Mouse (Mus musculus) heart, embryonic 16.5 days (tissue): ENCODE measurements around the gene 2900026A02Rik. TPM values are rescaled to one million over a fixed set of nuclear protein-coding genes. Genes with fewer than 3 reads are reported as not detected.
"Not testable (repeated sequence)": the region's sequence is repeated elsewhere in the genome, so short reads cannot be mapped to it uniquely, and the experiment has no call there.

Source experiments
- ATAC-seq: fragments of 200-750 bp; cut with Nextera tagmentation; replicated peaks from 2 replicates; pipeline ENCODE4 v1.8.0; 2017; ENCODE audit warnings: moderate number of reproducible peaks; ENCODE audit not compliant: insufficient read depth, low FRiP score; ENCODE audit errors: extremely low read depth
- H3K27ac ChIP-seq: fragments of 300-500 bp; sonication (generic); 2 replicates; pipeline ENCODE4 v1.5.1; 2014; ENCODE audit warnings: mild to moderate bottlenecking, low read length, control low read depth, moderate library complexity
- H3K27me3 ChIP-seq: fragments of 300-500 bp; sonication (generic); 2 replicates; pipeline ENCODE4 v1.6.1; 2014; ENCODE audit warnings: low read length, mixed read lengths; ENCODE audit not compliant: control insufficient read depth, insufficient read depth
- H3K36me3 ChIP-seq: fragments of 300-500 bp; sonication (generic); 2 replicates; pipeline ENCODE4 v1.6.1; 2014; ENCODE audit not compliant: control insufficient read depth, insufficient read depth
- H3K4me1 ChIP-seq: fragments of 300-500 bp; sonication (generic); 2 replicates; pipeline ENCODE4 v1.6.1; 2014; ENCODE audit warnings: low read length, mixed read lengths; ENCODE audit not compliant: control insufficient read depth, insufficient read depth
- H3K4me2 ChIP-seq: fragments of 300-500 bp; sonication (generic); 2 replicates; pipeline ENCODE4 v1.6.1; 2014; ENCODE audit warnings: low read depth, mild to moderate bottlenecking, control low read depth, low read length
- H3K4me3 ChIP-seq: fragments of 300-500 bp; sonication (generic); 2 replicates; pipeline ENCODE4 v1.5.1; 2014; ENCODE audit warnings: mild to moderate bottlenecking, control low read depth, low read length
- H3K9ac ChIP-seq: fragments of 300-500 bp; sonication (generic); 2 replicates; pipeline ENCODE4 v1.6.1; 2014; ENCODE audit warnings: low read length, control low read depth
- H3K9me3 ChIP-seq: fragments of 300-500 bp; sonication (generic); replicated peaks from 2 replicates; pipeline ENCODE4 v1.6.1; 2016; ENCODE audit warnings: low read length; ENCODE audit not compliant: control insufficient read depth
- WGBS: fragments of 180-500 bp; shearing (Covaris S2); extraction: QIAGEN DNeasy Blood & Tissue Kit; methylation state at CpG from one replicate; pipeline ENCODE4 v1.1.7; 2014; 5-methylcytosine and 5-hydroxymethylcytosine counted together
- polyA plus RNA-seq: library from polyadenylated mRNA; unstranded; fragments of >200 nt; fragmentation: Nextera tagmentation; extraction: Ambion mirVana; gene quantifications from 2 replicates; pipeline ENCODE4 v1.2.1, GENCODE M21; 2015

The 2900026A02Rik gene
- polyA plus RNA-seq, 1 experiment from 2014 or later, result 14.9 TPM

GRCm38 (mm10) chr5:113113120-113113519, 107.9 kb downstream of the 2900026A02Rik start:
- Histone ChIP-seq H3K36me3 (no peaks in the 10 kb centered on the region; the same call in 1 of the 2 replicates), H3K9ac (peak overlapping the region; percentile 51; the same call in 1 of the 2 replicates), H3K27me3 (no peaks in the 10 kb centered on the region), H3K4me3 (no peak overlapping the region), H3K27ac (peak overlapping the region; percentile 96), H3K4me1 (peaks cover 71% of the 10 kb centered on the region), H3K4me2 (no peak overlapping the region), H3K9me3 (no peaks in the 10 kb centered on the region)
- WGBS, result 34% methylated on average over 5 of the region's 5 CpGs
- ATAC-seq, result no peak

- no peaks in the 10 kb centered on the region for H3K27me3 ChIP-seq
- WGBS, result 6% methylated on average over 4 of the region's 4 CpGs
- no peak overlapping the region for H3K4me3 ChIP-seq
- H3K4me1 ChIP-seq, result peaks cover 76% of the 10 kb centered on the region
- no peaks in the 10 kb centered on the region; the same call in 1 of the 2 replicates for H3K36me3 ChIP-seq
- H3K27ac ChIP-seq, result peak overlapping the region; percentile 89
- H3K9ac ChIP-seq, result peak overlapping the region; percentile 50; the same call in 1 of the 2 replicates
- ATAC-seq, result no peak
- H3K9me3 ChIP-seq, result no peaks in the 10 kb centered on the region
- peak overlapping the region; percentile 27; the same call in 1 of the 2 replicates for H3K4me2 ChIP-seq
Observed at GRCm38 (mm10) chr5:113111336-113111735, 109.7 kb downstream of the 2900026A02Rik start.

- 8% methylated on average over 1 of the region's 1 CpGs for WGBS
- Histone ChIP-seq H3K36me3 (no peaks in the 10 kb centered on the region; the same call in 1 of the 2 replicates), H3K9ac (peak overlapping the region; percentile 3; the same call in 1 of the 2 replicates), H3K4me1 (peaks cover 76% of the 10 kb centered on the region), H3K27me3 (no peaks in the 10 kb centered on the region), H3K9me3 (no peaks in the 10 kb centered on the region), H3K4me3 (no peak overlapping the region), H3K27ac (peak overlapping the region; percentile 89), H3K4me2 (no peak overlapping the region)
- no peak for ATAC-seq
Observed at GRCm38 (mm10) chr5:113110929-113111328, 110.1 kb downstream of the 2900026A02Rik start.

GRCm38 (mm10) chr5:113109651-113110050, 111.4 kb downstream of the 2900026A02Rik start:
- not testable (repeated sequence) for ATAC-seq, H3K27ac ChIP-seq, H3K9ac ChIP-seq, H3K9me3 ChIP-seq, H3K36me3 ChIP-seq, H3K4me2 ChIP-seq, H3K4me3 ChIP-seq, H3K27me3 ChIP-seq
- peaks cover 67% of the 10 kb centered on the region for H3K4me1 ChIP-seq
- 90% methylated on average over 2 of the region's 2 CpGs for WGBS

- WGBS, result 32% methylated on average over 11 of the region's 11 CpGs
- Histone ChIP-seq H3K4me1 (peaks cover 57% of the 10 kb centered on the region), H3K9ac (no peak overlapping the region)
Observed at GRCm38 (mm10) chr5:113108165-113108764, 112.8 kb downstream of the 2900026A02Rik start.

GRCm38 (mm10) chr5:113107709-113108108, 113.3 kb downstream of the 2900026A02Rik start:
- Histone ChIP-seq H3K27me3 (no peaks in the 10 kb centered on the region), H3K9ac (peak overlapping the region; percentile 9; the same call in 1 of the 2 replicates), H3K4me2 (no peak overlapping the region), H3K4me1 (peaks cover 56% of the 10 kb centered on the region), H3K36me3 (no peaks in the 10 kb centered on the region), H3K9me3 (no peaks in the 10 kb centered on the region), H3K4me3 (no peak overlapping the region), H3K27ac (peak overlapping the region; percentile 83)
- WGBS, result 38% methylated on average over 2 of the region's 3 CpGs
- 0 out of 2 replicates have a peak, but pooled peaks have one; percentile 50 for ATAC-seq

More at GRCm38 (mm10) chr5:113108165-113108764, 112.8 kb downstream of the 2900026A02Rik start:
- H3K9me3 ChIP-seq, result no peaks in the 10 kb centered on the region
- H3K4me2 ChIP-seq, result no peak overlapping the region
- ATAC-seq, result peak; percentile 23; the same call in 1 of the 2 replicates
- H3K4me3 ChIP-seq, result no peak overlapping the region
- peak overlapping the region; percentile 83 for H3K27ac ChIP-seq
- no peaks in the 10 kb centered on the region for H3K27me3 ChIP-seq
- H3K36me3 ChIP-seq, result no peaks in the 10 kb centered on the region

- Histone ChIP-seq H3K9me3 (no peaks in the 10 kb centered on the region), H3K36me3 (no peaks in the 10 kb centered on the region), H3K9ac (no peak overlapping the region), H3K4me2 (no peak overlapping the region), H3K4me3 (no peak overlapping the region), H3K27ac (peak overlapping the region; percentile 83; the same call in 1 of the 2 replicates), H3K4me1 (peaks cover 54% of the 10 kb centered on the region), H3K27me3 (no peaks in the 10 kb centered on the region)
- ATAC-seq, result no peak
- WGBS, result 62% methylated on average over 7 of the region's 7 CpGs
Observed at GRCm38 (mm10) chr5:113106594-113106993, 114.4 kb downstream of the 2900026A02Rik start.

GRCm38 (mm10) chr5:113105481-113105880, 115.6 kb downstream of the 2900026A02Rik start:
- Histone ChIP-seq H3K4me1 (peaks cover 43% of the 10 kb centered on the region), H3K9me3 (no peaks in the 10 kb centered on the region), H3K36me3 (peaks cover 2% of the 10 kb centered on the region; the same call in 1 of the 2 replicates), H3K4me3 (no peak overlapping the region), H3K4me2 (no peak overlapping the region), H3K27me3 (no peaks in the 10 kb centered on the region), H3K9ac (no peak overlapping the region), H3K27ac (no peak overlapping the region)
- 86% methylated on average over 4 of the region's 4 CpGs for WGBS
- no peak for ATAC-seq

GRCm38 (mm10) chr5:113105035-113105434, 116.0 kb downstream of the 2900026A02Rik start:
- WGBS, result 80% methylated on average over 9 of the region's 9 CpGs
- H3K9ac ChIP-seq, result no peak overlapping the region
- ATAC-seq, result no peak
- peaks cover 40% of the 10 kb centered on the region for H3K4me1 ChIP-seq
- no peak overlapping the region for H3K27ac ChIP-seq
- no peak overlapping the region for H3K4me3 ChIP-seq
- no peaks in the 10 kb centered on the region for H3K27me3 ChIP-seq
- H3K36me3 ChIP-seq, result peaks cover 6% of the 10 kb centered on the region; the same call in 1 of the 2 replicates
- no peaks in the 10 kb centered on the region for H3K9me3 ChIP-seq
- no peak overlapping the region for H3K4me2 ChIP-seq
